Mouse (Mus musculus) heart, postnatal 0 days (tissue): ENCODE measurements at regions not wholly inside any gene's neighbourhood (a gene's known extent, or its start where the extent isn't known, plus 50 kb on each side); places are given as distances from the start of the nearest gene placed in this dataset.

Experiments used
- CTCF ChIP-seq: IDR thresholded peaks from 2 replicates; pipeline ENCODE4 v1.5.1; 2016; ENCODE audit warnings: antibody characterized with exemption, control low read depth, low read depth
- EP300 ChIP-seq: IDR thresholded peaks from 2 replicates; pipeline ENCODE4 v1.6.1; 2016; ENCODE audit warnings: antibody characterized with exemption, low read depth

- TF ChIP-seq CTCF, result no peak
- peak; percentile 89 for TF ChIP-seq EP300
These were observed 161.6 kb upstream of the Anxa10 start for GRCm38 (mm10) chr8:62284378-62285110.
